Mouse (Mus musculus) liver, postnatal 0 days (tissue): ENCODE results near the gene Epha4.

Source experiments
- CTCF ChIP-seq: sonication (generic); IDR thresholded peaks from 2 replicates; pipeline ENCODE4 v1.5.1; 2016; ENCODE audit warnings: antibody characterized with exemption, low read depth
- EP300 ChIP-seq: IDR thresholded peaks from 2 replicates; pipeline ENCODE4 v1.6.1; 2016; ENCODE audit warnings: antibody characterized with exemption, low read depth, mild to moderate bottlenecking

GRCm38 (mm10) chr1:77487856-77488462 lies 26.9 kb downstream of the Epha4 start:
- no peak for TF ChIP-seq EP300
- TF ChIP-seq CTCF: no peak
